Mouse (Mus musculus) mesoderm, embryonic 11.5 days (tissue): ENCODE data around the gene Cx3cr1.

ENCODE experiments used
- DNase-seq: peaks from one replicate; pipeline ENCODE4 v3.0.0-alpha.2; 2012; ENCODE audit warnings: low read depth, low spot score

The Cx3cr1 gene

DNA sequence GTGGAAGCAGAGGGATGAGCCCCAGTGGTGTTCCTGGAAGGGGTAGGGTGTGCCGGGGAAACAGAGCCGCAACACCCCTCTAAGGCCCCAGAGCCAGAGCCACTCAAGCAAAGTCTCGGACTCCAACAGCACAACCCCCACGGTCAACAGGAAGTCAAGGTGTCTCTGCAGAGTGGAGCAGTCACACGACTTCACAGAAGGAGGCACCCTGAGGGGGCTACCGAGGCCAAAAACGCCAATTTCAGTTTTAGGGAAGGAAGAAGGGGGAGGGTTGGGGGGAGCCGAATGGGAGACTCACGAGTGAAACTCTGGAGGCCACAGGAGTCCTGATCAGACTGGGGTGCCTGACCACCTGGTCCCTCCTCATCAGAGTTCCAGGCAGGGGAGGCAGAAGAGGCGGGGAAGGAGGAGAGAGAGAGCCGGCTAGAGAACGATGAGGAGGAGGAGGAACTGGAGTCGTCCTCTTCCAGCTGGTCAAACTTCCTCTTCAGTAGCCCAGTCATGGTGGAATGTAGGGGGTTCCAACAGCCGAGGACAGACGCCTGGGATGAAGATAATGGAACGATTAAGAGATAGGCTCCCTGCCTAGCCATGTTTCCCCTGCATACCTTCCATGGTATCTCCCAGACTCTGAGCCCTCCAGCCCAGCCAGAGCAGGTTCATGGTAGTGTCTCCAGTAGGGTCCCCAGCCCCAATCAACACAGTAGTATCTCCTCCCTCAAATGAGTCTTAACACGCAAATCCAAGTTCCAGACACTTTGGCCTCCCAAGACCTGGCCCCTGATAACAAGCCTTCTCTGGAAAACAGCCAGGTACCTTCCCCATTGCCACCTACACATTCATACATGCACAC lies 92.7 kb downstream of the Cx3cr1 start:
- DNase-seq, result no peak

DNA sequence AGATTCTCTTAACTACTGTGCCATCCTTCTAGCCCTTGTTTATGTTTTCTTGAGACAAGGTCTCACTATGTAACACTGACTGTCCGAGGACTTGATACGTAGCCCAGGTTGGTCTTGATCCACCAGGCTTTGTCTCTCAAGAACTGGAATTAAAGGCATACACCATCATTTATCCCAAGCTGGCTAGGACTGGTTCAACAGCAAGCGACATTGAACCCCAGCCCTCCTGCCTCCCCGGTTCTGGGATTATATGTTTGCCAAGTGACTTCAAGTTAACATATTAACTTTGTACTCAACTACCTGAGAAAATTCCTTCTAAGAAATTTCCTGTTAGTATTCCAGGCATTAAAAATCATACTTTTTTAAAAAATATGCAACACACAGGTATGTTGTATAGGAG lies 94.4 kb downstream of the Cx3cr1 start:
- no peak for DNase-seq

DNA sequence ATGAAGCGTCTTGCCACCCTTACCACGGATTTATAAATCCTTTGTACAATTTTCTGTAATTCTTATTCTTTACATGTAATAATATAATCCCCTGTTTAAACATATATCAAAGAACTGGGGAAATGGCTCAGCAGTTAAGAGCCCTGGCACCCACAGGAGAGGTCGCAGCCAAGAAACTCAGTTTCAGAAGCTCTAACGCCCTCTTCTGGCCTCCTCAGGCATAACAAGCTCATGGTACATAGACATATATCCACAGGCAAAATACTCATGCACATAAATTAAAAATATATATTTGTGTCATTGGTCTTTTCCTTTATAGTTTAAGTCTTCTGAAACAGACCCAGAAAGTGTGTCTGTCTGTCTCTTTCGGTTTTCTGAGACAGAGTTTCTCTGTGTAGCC lies 95.1 kb downstream of the Cx3cr1 start:
- no peak for DNase-seq

DNA sequence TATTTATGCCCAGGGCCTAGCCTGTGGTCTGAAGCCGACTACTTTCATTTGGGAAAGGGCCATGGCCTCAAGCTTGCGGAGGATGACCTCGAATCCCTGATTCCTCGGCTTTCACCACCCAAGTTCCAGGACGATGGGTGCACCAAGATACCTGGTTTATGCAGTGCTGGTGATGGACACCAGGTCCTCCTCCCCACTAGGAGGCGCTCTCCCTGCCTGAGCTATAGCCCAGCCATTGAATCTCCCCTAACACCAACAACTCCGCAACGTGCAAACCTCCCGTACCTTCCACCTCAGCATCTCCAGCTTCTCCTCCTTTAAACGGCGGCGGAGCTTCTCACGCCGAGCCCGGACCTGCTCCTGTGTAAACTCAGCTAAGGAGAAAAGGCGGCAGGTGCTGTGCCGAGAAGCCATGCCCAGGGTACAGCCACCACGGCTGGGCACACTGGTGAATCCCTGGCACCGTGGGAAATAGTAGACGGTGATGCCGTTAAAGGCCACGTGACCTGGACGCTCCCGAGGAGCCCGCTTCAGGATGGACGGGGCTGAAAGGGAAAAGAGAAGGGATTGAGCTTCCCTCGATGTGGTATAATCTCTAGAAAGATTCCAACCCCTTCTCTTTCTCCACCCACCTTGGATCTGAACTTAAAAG lies 95.7 kb downstream of the Cx3cr1 start:
- no peak for DNase-seq

GRCm38 (mm10) chr9:119973281-119973680 lies 96.4 kb downstream of the Cx3cr1 start:
- DNase-seq, result no peak

- no peak for DNase-seq
Observed at GRCm38 (mm10) chr9:119972582-119972981, 97.1 kb downstream of the Cx3cr1 start.

DNA sequence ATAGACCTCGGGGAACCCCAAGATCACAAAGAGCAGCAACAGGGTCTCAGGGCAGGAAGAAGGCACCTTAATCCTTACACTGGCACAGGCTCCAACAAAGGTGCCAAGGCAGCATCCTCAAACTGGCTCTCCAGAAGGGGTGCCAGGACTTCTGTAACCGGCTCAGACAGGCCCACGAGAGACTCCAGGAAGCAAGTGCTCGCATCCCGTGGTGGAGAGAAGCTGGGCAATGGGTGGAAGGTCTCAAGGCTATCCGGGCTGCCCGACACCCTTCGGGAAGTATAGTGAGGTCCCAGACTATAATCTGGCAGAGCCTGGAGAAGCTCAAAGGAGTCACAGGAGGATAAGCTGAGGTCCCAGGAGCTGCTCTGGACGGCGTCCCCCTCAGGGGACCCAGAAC lies 97.5 kb downstream of the Cx3cr1 start:
- no peak for DNase-seq

DNA sequence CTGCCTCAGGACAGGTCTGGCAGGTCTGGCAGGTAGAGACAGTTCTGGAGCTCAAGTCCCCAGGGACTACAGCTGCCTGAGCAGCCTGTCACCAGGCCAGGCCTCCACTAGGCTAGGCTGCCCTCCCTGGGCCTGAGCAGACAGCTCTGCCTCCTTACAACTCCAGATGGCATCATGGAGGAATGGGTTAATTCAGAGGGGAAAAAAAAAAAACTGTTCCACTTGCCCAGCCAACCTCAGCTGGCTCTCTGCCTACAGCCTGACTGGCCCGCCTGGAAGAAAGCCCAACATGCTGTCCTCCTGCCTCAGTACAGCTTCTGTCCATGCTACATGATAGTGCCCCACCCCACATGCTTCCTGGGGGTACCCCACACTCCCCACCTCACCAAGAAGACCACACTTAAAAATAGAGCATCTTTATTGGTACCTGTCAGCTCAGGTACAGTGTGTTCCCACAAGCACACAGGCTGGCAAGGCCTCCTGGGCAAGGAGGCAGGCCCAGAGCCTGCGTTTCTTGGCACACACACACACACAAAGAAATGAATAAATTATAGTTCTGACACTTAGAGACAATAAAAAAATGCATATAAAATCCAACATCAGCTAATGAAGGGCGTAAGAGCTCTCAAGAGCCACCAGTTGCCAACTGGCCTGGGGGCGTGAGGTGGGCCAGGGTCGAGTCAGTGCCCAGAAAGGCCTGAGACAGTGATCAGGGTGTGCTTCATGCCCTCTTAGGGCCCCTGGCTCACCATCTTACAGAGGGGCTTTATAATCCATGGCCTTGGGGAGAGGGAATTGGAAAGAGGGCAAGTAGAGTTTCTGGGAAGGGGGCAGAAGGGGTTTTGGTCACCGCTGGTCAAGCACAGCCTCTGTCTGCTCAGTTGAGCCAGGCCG lies 98.7 kb downstream of the Cx3cr1 start:
- DNase-seq, result no peak

DNA sequence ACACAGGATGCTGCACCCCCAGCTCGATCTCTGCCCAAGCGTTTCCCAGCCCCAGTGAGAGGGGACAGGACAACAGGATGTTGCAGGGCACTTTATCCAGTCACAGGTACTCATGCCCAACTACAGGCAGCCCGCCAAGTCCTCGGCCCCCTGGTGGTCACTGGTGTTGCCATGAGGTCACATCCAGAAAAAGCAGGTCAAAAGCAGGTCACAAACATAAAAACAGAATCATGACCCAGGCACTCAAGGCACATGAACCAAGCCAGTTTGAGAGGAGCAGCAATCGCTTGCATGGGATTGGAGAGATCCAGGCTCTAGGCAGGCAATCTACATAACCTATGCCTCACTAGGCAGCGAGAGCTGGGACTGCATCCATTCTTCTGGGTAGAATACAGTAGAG lies 99.5 kb downstream of the Cx3cr1 start:
- DNase-seq, result peak; percentile 34

GRCm38 (mm10) chr9:119969811-119970210 lies 99.9 kb downstream of the Cx3cr1 start:
- DNase-seq, result no peak

DNA sequence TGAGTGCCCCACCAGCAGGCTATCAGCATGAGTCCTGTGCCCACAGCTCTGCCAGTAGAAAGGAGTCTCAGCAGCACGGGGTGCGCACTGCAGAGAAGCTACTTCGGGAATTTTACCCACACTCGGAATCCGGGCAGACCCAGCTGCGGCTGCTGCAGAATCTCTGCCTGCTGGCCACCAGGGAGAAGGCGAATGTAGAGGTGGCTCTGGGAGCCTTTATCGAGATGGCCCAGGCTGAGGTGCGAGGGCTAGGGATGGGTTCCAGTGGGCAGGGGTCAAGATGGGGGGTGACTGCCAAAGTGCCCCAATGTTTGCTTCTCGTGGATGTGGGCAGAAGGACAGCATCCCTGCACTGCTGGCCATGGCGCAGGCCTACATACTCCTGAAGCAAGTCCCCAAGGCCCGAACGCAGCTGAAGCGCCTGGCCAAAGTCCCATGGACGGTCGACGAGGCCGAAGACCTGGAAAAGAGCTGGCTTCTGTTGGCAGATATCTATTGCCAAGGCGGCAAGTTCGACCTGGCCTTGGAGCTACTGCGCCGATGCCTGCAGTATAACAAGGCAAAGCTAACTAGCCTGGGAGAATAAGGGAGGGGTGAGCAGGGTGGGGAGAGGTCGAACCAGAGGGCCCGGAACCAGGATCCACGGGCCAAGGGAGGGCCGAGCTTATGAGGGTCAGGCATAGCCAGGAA lies 103.3 kb downstream of the Cx3cr1 start:
- DNase-seq, result no peak

DNA sequence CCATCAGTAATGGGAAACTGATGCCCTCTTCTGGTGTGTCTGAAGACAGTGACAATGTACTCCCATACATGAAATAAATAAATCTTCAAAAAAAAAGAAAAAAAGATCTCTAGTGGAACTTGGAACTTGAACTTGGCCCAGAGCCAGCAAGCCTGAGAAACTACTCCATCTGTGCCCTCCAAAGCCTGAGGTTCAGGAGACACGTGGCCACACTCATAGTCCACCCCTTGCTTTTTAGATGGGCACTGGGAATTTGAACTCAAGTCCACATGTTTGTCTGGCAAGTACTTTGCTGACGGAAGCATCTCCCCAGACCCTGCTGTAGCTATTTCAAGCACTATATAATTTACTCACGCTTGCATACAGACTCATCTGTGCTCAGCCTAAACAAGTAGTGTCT lies 104.5 kb downstream of the Cx3cr1 start:
- no peak for DNase-seq

DNA sequence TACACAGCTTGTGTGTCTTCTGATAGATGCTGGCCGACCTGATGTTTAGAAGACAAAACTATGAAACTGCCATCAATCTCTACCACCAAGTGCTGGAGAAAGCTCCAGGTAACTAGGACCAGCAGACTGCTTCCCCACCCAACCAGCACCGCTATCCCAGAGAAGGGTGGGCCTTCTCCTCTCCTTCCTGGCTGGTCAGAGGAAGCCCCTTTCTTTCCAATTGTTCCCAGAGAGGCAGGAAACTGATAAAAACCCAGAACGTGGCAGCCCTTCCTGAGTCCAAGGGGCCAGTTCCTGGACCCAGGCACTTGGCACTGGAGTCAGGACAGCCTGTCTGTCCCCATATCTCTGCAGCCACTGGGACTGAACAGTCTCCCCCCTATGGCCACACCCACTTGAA lies 105.5 kb downstream of the Cx3cr1 start:
- DNase-seq, result no peak

DNA sequence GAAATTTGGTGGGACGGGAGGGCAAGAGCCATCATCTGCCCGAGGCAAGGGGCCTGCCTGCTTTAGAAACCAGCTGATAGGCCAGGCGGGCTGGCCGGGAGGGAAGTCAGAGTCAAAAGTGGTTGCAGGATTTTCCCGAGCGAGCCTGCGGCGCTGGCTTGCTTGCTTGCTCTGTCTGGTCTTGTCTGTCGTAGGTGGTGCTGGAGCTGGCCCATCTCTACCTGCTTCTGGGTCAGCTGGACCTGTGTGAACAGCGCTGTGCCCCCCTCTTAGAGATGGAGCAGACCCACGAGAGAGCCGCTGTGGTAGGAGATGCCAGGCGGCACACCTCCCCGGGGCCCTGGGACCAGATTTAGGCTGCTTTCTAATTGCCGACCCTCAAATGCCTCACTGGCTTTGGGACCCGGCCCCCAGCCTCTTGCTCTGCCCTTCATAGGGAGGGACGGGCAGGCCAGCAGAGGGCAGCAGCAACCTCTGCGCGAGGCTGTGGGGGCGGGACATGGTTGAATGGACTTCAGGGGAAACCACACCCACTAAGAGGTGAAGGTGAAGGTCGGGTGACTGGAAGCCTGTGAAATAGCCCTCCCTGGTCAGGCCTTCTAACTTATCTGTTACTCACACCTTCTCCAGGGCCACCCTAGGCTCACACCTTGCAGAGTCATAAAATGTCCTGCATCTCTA lies 106.6 kb downstream of the Cx3cr1 start:
- peak; percentile 75 for DNase-seq

- DNase-seq, result no peak
Observed at GRCm38 (mm10) chr9:119962216-119962615, 107.5 kb downstream of the Cx3cr1 start.

DNA sequence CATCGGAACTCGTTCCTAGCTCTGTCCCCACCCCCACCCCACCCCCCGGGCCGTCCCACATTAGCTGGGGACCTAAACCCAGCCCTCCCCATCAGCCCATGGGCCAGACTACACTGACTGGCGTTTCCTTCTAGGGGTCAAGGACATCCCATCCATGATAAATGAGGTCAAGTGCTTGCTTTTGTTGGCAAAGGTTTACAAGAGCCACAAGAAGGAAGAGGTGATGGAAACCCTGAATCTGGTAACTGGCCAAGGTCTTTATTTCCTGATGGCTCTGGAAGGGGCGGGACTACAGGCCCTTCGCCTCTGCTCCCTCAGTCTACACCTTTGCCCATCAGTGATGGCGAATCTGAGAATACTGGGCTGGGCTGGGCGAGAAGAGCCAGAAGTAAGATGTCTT lies 110.8 kb downstream of the Cx3cr1 start:
- DNase-seq, result no peak

GRCm38 (mm10) chr9:119951388-119951787 lies 118.3 kb downstream of the Cx3cr1 start:
- DNase-seq, result no peak

GRCm38 (mm10) chr9:119950434-119950833 lies 119.2 kb downstream of the Cx3cr1 start:
- DNase-seq, result peak; percentile 20

DNA sequence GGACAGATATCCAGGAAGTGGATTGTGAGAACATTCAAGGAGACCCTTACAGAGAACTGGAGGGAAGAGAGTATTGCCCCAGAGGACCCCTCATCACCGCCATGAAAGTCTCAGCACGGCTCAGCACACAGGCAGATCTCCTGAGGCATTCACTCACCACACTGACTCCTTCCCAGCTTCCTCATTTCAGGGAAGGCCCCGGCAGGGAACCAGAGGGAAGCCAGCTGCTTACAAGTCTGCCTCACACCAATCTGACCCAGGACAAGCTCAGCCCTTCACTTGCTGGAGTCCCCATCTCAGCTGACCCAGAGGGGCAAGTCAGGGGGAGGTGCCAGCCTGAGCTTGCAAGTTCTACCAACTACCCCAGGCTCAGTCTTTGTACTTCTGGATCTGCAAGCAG lies 120.9 kb downstream of the Cx3cr1 start:
- DNase-seq, result no peak

DNA sequence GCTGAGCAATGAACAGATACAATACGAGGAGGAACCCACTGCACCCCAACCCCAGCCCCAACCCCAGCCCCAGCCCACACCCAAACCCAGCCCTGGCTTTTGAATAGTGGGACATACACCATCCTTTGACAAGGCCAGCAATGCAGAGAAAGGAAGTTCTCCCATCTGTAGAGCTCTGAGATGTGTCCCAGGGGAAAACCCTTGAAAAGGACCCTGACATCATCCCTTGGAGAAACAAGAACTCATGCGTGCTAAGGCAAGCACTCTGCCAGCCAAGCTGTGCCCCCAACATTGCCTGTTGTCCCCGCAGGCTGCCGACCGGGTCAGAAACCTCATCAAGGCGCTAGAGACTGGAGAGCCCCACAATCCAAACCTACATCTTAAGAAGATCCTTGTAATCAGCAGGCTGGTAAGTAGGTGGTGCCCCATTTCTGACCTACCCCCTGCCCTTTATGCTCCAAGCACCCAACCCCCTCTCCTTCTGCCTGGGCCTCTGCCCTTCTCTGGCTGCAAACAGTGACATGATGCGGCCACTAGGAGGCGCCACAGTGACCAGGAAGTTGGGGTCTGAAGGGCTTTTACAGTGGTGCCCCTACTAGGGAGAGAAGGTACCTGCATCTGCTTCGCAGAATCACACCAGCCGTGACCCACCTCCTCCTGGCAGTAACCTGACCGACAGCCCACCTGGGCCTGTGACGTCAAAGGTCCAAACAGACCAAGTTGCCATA lies 124.3 kb downstream of the Cx3cr1 start:
- DNase-seq, result peak; percentile 31
